Mouse (Mus musculus): Measurements from ENCODE around the gene Arsa.
"Not testable (repeated sequence)": the region's sequence is repeated elsewhere in the genome, so short reads cannot be mapped to it uniquely, and the experiment has no call there.

The Arsa gene

GRCm38 (mm10) chr15:89455642-89456041, 21.6 kb downstream of the Arsa start:
- DNase-seq (ENCODE audit: low read depth, low spot score): no peak

GRCm38 (mm10) chr15:89454857-89455256, 22.4 kb downstream of the Arsa start:
- no peak for DNase-seq (ENCODE audit: low read depth, low spot score)

- DNase-seq (ENCODE audit: low read depth, low spot score): peak; percentile 69
These were observed 23.3 kb downstream of the Arsa start, which contains the start of gene Mapk8ip2 for GRCm38 (mm10) chr15:89453865-89454478. Gene Mapk8ip2 (plus strand): TSS chr15:89453913.

DNA sequence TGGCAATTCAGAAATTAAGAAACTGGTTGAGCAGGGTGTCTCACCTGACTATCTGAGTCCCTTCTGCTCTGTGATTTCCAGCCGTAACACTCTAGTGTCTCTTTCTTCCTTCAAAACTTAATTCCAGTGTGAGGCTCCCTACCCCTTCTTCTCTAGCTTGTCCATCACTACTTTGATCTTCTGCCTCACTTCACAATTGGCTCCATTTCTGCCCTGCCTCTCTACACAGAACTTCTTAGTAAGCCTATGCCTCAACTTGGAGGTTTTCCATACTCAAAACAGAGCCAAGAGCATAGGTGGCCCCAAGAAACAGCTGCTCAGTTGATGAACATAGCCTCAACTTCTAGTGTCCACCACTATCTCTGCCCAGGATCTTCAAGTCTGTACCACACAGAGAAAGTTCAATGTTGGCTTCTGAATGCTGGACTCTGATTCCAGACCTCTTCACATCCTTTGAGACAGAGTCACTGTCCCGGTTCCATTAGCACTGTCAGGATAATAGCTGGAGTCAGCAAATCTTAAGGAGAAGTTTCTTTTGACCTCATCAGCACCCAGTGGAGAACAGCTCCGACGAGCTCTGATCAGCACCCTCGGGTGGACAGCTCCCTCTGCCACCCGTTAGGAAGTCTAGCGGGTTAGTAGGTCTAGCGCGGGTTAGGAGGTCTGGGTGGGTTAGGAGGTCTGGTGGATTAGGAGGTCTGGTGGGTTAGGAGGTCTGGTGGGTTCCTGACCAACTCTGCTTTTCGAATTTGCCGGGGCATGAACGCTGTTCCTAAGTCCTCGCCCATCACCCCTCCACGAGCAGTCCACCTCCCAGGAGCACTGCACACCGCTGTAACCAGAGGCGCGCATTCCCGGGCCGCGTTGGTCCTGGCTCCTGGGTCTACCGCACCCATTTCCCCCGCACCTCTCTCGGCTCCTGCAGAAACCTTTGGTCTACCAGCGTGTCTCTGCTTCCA, 24.0 kb downstream of the Arsa start:
- peak; percentile 86 for DNase-seq (ENCODE audit: low read depth, low spot score)

GRCm38 (mm10) chr15:89442486-89443070, 34.6 kb downstream of the Arsa start:
- peak; percentile 76 for DNase-seq (ENCODE audit: low read depth, low spot score)

- no peak for DNase-seq (ENCODE audit: low read depth, low spot score)
These were observed 41.3 kb downstream of the Arsa start for GRCm38 (mm10) chr15:89435878-89436277.

GRCm38 (mm10) chr15:89434136-89434535, 43.1 kb downstream of the Arsa start:
- DNase-seq (ENCODE audit: low read depth, low spot score): no peak

GRCm38 (mm10) chr15:89432946-89433345, 44.3 kb downstream of the Arsa start:
- no peak for DNase-seq (ENCODE audit: low read depth, low spot score)

DNA sequence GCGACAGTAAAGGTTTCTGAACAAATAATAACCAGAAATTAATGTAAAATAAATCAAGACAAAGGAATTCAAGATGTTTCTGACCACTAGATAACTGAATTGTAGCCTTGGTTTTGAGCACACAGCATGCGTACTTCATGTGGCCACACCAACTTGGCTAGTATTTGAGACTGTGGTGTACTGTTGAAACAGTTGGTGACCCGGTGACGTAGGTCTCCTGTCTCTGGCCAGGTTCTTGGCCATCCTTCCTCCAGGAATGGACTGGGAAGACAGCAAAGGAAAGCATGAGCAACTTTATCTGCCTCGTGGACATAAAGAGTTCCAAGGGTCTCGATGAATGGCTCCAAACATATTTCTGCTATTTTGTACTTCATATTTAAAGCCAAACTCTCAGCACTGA, 45.4 kb downstream of the Arsa start:
- DNase-seq (ENCODE audit: low read depth, low spot score): no peak

DNA sequence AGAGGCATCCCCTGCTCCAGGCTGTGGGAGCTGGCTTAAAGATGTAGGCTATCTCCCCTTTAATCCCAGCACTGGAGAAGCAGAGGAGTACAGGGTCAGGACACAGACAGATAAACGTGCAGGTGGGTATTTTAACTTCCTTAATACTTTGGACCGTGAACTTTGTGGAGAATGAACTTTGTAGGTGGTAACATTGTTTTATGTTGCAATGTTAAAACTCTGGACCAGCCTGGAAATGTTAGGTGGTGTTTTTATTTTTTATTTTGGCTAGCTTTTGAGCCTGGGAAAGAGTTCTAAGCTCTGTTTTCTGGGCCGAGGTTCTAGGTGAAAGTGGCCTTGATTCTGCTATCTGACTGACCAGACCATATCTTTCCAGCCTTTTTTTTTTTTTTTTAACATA, 46.0 kb downstream of the Arsa start:
- DNase-seq (ENCODE audit: low read depth, low spot score): no peak

DNA sequence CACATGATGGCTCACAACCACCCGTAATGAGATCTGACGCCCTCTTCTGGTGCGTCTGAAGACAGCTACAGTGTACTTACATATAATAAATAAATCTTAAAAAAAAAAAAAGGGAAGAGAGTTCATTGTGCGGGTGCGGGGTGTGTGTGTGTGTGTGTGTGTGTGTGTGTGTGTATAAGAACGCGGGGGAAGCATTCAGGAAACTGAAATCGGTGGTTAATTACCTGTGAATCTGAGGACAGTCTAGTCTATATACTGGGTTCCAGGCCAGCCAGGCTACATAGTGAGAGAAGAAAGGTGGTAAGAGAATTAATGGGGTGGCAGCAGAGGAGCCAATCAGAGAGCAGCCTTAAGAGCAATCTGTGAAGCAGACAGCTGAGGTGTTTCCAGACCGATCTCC, 46.5 kb downstream of the Arsa start:
- DNase-seq (ENCODE audit: low read depth, low spot score): not testable (repeated sequence)

GRCm38 (mm10) chr15:89430341-89430740, 46.9 kb downstream of the Arsa start:
- no peak for DNase-seq (ENCODE audit: low read depth, low spot score)

GRCm38 (mm10) chr15:89429352-89430221, 47.6 kb downstream of the Arsa start, which contains the start of the genes C730034F03Rik, Gm44502 and Chkb:
Gene C730034F03Rik (plus strand): TSS chr15:89429589.
Gene Gm44502 (minus strand): TSS chr15:89429696.
Gene Chkb (minus strand): TSS chr15:89429908.
- peak; percentile 93 for DNase-seq (ENCODE audit: low read depth, low spot score)

GRCm38 (mm10) chr15:89428821-89429351, 48.3 kb downstream of the Arsa start:
- DNase-seq (ENCODE audit: low read depth, low spot score): no peak

DNA sequence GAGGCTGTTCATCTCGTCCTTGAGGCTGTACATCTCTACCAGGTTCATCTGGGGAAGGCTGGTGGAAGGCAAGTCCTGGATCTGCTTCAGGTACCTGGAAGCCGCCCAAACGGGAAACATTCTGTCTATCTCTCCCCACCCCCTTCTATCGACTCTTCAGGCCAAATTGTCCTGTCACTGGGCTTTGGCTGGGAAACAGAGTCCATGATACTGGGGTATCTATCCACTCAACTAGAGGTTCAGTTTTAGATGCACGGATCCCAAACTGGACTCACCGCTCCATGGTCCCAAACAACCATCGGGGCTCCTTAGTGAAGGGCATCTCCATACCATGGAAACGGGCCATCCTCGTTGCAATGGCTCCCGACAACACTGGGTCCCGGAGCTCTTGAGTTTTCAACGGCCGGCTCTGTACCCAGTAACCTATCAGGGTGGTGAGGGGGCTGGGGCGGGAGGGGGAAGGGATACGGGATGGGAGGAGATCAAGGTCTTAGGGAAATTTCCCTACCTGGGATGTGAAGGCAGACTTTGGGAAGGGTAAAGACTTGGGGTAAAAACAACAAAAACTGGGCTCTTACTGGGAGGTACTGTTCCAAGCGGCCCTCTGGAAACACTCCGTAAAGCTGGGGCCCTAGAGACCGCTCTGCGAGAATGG, 49.0 kb downstream of the Arsa start:
- DNase-seq (ENCODE audit: low read depth, low spot score): no peak

- no peak for DNase-seq (ENCODE audit: low read depth, low spot score)
These were observed 50.5 kb downstream of the Arsa start for GRCm38 (mm10) chr15:89426716-89427115.

DNA sequence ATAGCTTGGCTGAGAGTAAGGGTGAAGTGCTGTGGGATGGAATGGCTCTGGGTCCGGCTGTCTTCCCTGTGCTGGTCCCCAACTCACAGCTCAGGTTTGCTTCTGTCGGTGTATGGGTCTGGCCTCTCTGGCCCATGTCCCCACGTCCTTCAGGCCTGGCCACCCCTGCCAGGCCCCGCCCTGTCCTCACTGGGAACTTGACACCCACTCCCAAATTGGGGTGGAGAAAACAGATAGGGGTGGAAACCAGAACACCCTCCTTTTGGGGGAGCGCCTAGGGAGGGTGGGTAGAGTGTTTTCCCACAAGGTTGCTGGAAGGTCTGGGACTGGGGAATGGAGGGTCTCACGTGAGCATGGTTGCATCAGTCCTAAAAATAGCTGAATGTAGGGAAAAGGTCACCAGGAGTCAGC, 51.5 kb downstream of the Arsa start, which contains the start of gene Cpt1b:
Cpt1b (minus strand) TSS at position 153 of the 411 bp plus-strand sequence.
- no peak for DNase-seq (ENCODE audit: low read depth, low spot score)

DNA sequence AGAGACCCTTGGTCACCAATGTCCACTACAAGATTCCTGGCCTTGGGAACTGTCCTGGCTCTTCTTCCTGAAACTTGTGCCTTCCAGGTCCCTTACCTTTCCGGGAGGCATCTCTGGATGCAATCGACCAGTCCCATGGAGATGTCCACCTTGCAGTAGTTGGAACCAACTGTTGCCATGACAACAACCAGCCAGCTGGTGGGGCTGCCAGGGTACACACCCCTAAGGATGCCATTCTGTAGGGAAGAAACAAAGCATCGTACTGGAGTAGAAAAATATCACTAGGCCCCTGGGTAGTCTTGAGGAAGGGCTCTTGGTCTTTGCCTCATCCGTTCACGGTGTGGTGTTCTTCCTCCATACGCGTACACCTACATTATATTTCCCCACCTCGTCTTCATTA, 52.6 kb downstream of the Arsa start:
- peak; percentile 51 for DNase-seq (ENCODE audit: low read depth, low spot score)
